Mouse (Mus musculus) MEL (cell line): ENCODE data around the gene Acap1. TPM values are rescaled to one million over a fixed set of nuclear protein-coding genes. Genes with fewer than 3 reads are reported as not detected.

Experiments used
- DNase-seq: peaks from one replicate; pipeline ENCODE4 v3.0.0; 2011; ENCODE audit warnings: low read depth, low spot score
- H3K27ac ChIP-seq: 2 replicates; pipeline ENCODE4 v1.5.1; 2012; ENCODE audit warnings: low read depth, mild to moderate bottlenecking, control low read depth, low read length, moderate library complexity; ENCODE audit not compliant: control insufficient read depth
- H3K27me3 ChIP-seq, 2 experiments: fragments of 150-350 bp in 1 of 2; sonication (generic) in 1 of 2; 2 replicates each; pipeline ENCODE4 v1.6.1; 2012; ENCODE audit warnings: low read length in 2 of 2, mild to moderate bottlenecking in 2 of 2, improper control_type of control experiment in 1 of 2, moderate library complexity in 1 of 2; ENCODE audit not compliant: insufficient read depth in 2 of 2, control insufficient read depth in 1 of 2
- H3K36me3 ChIP-seq, 2 experiments: 2 replicates each; pipeline ENCODE4 v1.6.1; 2012 to 2014; ENCODE audit warnings: low read length in 2 of 2, improper control_type of control experiment in 1 of 2, inconsistent platforms in 1 of 2, mild to moderate bottlenecking in 1 of 2; ENCODE audit not compliant: insufficient read depth in 2 of 2, control insufficient read depth in 1 of 2
- H3K4me1 ChIP-seq, 2 experiments: fragments of 150-350 bp in 1 of 2; sonication (generic) in 1 of 2; 2 replicates each; pipeline ENCODE4 v1.6.1; 2012; ENCODE audit warnings: low read length in 2 of 2, improper control_type of control experiment in 1 of 2, mild to moderate bottlenecking in 1 of 2; ENCODE audit not compliant: insufficient read depth in 2 of 2, control insufficient read depth in 1 of 2
- H3K4me3 ChIP-seq, 2 experiments: fragments of 150-350 bp in 1 of 2; sonication (generic) in 1 of 2; 2 replicates each; pipeline ENCODE4 v1.5.1; 2012; ENCODE audit warnings: low read depth in 2 of 2, low read length in 2 of 2, mild to moderate bottlenecking in 2 of 2, moderate library complexity in 2 of 2, control low read depth in 1 of 2, improper control_type of control experiment in 1 of 2; ENCODE audit not compliant: control insufficient read depth in 1 of 2, insufficient read depth in 1 of 2
- H3K79me2 ChIP-seq: 2 replicates; pipeline ENCODE4 v1.6.1; 2012; ENCODE audit warnings: mild to moderate bottlenecking, low read length, moderate library complexity; ENCODE audit not compliant: control insufficient read depth, poor library complexity, insufficient read depth
- H3K9ac ChIP-seq: 2 replicates; pipeline ENCODE4 v1.6.1; 2012; ENCODE audit warnings: low read depth, mild to moderate bottlenecking, control low read depth, low read length, moderate library complexity; ENCODE audit not compliant: control insufficient read depth, poor library complexity, severe bottlenecking
- H3K9me3 ChIP-seq: fragments of 150-350 bp; sonication (generic); replicated peaks from 2 replicates; pipeline ENCODE4 v1.6.1; 2012; ENCODE audit warnings: mild to moderate bottlenecking, low read length, improper control_type of control experiment, moderate library complexity; ENCODE audit not compliant: insufficient read depth
- CHD2 ChIP-seq: IDR thresholded peaks from 2 replicates; pipeline ENCODE4 v1.6.1; 2011; ENCODE audit warnings: low read length, improper control_type of control experiment
- ELF1 ChIP-seq: IDR thresholded peaks from 2 replicates; pipeline ENCODE4 v1.6.1; 2014; ENCODE audit warnings: low read depth, mild to moderate bottlenecking, inconsistent platforms, low read length, improper control_type of control experiment, moderate library complexity
- ETS1 ChIP-seq: IDR thresholded peaks from 2 replicates; pipeline ENCODE4 v1.6.1; 2012; ENCODE audit warnings: low read depth, mild to moderate bottlenecking, inconsistent platforms, low read length, improper control_type of control experiment, moderate library complexity
- GABPA ChIP-seq: IDR thresholded peaks from 2 replicates; pipeline ENCODE4 v1.6.1; 2012; ENCODE audit warnings: low read depth, mild to moderate bottlenecking, inconsistent platforms, low read length, improper control_type of control experiment, moderate library complexity
- GATA1 ChIP-seq: IDR thresholded peaks from 2 replicates; pipeline ENCODE4 v1.6.1; 2011; ENCODE audit warnings: low read depth, low read length, improper control_type of control experiment
- HCFC1 ChIP-seq: IDR thresholded peaks from 2 replicates; pipeline ENCODE4 v1.6.1; 2012; ENCODE audit warnings: low read depth, mild to moderate bottlenecking, inconsistent platforms, low read length, improper control_type of control experiment, moderate library complexity
- KAT2A ChIP-seq: conservative IDR thresholded peaks from 2 replicates; pipeline ENCODE4 v1.6.1; 2012; ENCODE audit warnings: low read depth, low read length, improper control_type of control experiment, inconsistent platforms
- MAZ ChIP-seq: IDR thresholded peaks from 2 replicates; pipeline ENCODE4 v1.6.1; 2012; ENCODE audit warnings: low read depth, mild to moderate bottlenecking, inconsistent platforms, low read length, improper control_type of control experiment
- MXI1 ChIP-seq: IDR thresholded peaks from 2 replicates; pipeline ENCODE4 v1.6.1; 2011; ENCODE audit warnings: mild to moderate bottlenecking, low read depth, low read length, improper control_type of control experiment
- MYB ChIP-seq: IDR thresholded peaks from 2 replicates; pipeline ENCODE4 v1.6.1; 2011; ENCODE audit warnings: mild to moderate bottlenecking, low read depth, low read length, improper control_type of control experiment
- NELFE ChIP-seq: IDR thresholded peaks from 2 replicates; pipeline ENCODE4 v1.6.1; 2011; ENCODE audit warnings: low read depth, low read length, improper control_type of control experiment
- NRF1 ChIP-seq: IDR thresholded peaks from 2 replicates; pipeline ENCODE4 v1.6.1; 2014; ENCODE audit warnings: low read depth, mild to moderate bottlenecking, inconsistent platforms, low read length, improper control_type of control experiment, moderate library complexity; ENCODE audit not compliant: poor library complexity, insufficient read depth, severe bottlenecking
- POLR2A ChIP-seq, 2 experiments: IDR thresholded peaks; 2 replicates each; pipeline ENCODE4 v1.6.1; 2011 to 2012; ENCODE audit warnings: low read length in 2 of 2, mild to moderate bottlenecking in 2 of 2, control low read depth in 1 of 2, improper control_type of control experiment in 1 of 2, low read depth in 1 of 2, moderate library complexity in 1 of 2; ENCODE audit not compliant: control insufficient read depth in 1 of 2, insufficient read depth in 1 of 2, poor library complexity in 1 of 2
- POLR2AphosphoS2 ChIP-seq: IDR thresholded peaks from 2 replicates; pipeline ENCODE4 v1.6.1; 2011; ENCODE audit warnings: low read length, improper control_type of control experiment
- POLR2AphosphoS5 ChIP-seq: IDR thresholded peaks from 2 replicates; pipeline ENCODE4 v1.6.1; 2012; ENCODE audit warnings: low read depth, borderline replicate concordance, mild to moderate bottlenecking, inconsistent platforms, low read length, moderate library complexity, mixed read lengths
- SMC3 ChIP-seq: IDR thresholded peaks from 2 replicates; pipeline ENCODE4 v1.6.1; 2011; ENCODE audit warnings: low read depth, low read length, improper control_type of control experiment
- TCF12 ChIP-seq: IDR thresholded peaks from 2 replicates; pipeline ENCODE4 v1.6.1; 2014; ENCODE audit warnings: low read depth, mild to moderate bottlenecking, inconsistent platforms, low read length, improper control_type of control experiment, moderate library complexity
- USF1 ChIP-seq: IDR thresholded peaks from 2 replicates; pipeline ENCODE4 v1.6.1; 2014; ENCODE audit warnings: low read depth, mild to moderate bottlenecking, inconsistent platforms, low read length, improper control_type of control experiment, moderate library complexity
- USF2 ChIP-seq, 2 experiments: IDR thresholded peaks; 2 replicates each; pipeline ENCODE4 v1.6.1; 2011 to 2012; ENCODE audit warnings: improper control_type of control experiment in 2 of 2, low read length in 2 of 2, borderline replicate concordance in 1 of 2, inconsistent platforms in 1 of 2, low read depth in 1 of 2, mild to moderate bottlenecking in 1 of 2; ENCODE audit not compliant: insufficient read depth in 1 of 2
- ZC3H11A ChIP-seq: IDR thresholded peaks from 2 replicates; pipeline ENCODE4 v1.6.1; 2012; ENCODE audit warnings: low read depth, mild to moderate bottlenecking, inconsistent platforms, low read length, improper control_type of control experiment
- ZKSCAN1 ChIP-seq: IDR thresholded peaks from 2 replicates; pipeline ENCODE4 v1.6.1; 2012; ENCODE audit warnings: low read depth, mild to moderate bottlenecking, inconsistent platforms, low read length, improper control_type of control experiment, moderate library complexity
- polyA plus RNA-seq, 2 experiments: library from polyadenylated mRNA; stranded (reverse) in 1 of 2; unstranded in 1 of 2; fragments of >175 nt in 1 of 2; fragments of >200 nt in 1 of 2; gene quantifications; 2 replicates each; pipeline versions ENCODE4 v1.2.1 to v1.2.4; 2012; ENCODE audit warnings: low replicate concordance in 2 of 2, low read depth in 1 of 2; ENCODE audit not compliant: insufficient read length in 2 of 2, insufficient read depth in 1 of 2, missing spikeins in 1 of 2
- total RNA-seq: library from RNA; depleted of rRNA; stranded (reverse); fragments of 300-350 nt; gene quantifications from 2 replicates; pipeline ENCODE4 v1.2.3, GENCODE M21; 2012

The Acap1 gene
- total and polyA plus RNA-seq, 3 experiments = 20.7 to 42.2 TPM; not detected in 1

DNA sequence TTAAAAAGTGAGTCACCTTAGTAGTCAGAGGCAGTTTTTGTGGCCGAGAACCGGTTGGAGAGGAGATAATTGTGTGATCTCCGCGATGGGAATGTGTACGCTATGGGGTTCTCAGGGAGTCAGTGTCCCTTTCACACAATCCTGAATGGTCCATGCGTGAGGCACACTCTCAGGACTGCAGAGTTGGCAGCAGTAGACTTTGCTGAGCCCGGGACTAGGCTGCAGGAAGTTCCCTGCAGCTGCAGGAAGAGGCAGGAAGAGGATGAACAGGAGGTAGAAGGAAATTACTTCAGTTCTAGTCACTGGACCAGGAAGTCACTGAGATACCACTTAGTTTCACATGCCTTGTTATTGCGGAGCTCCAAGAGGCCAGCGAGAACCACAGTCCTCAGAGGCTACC lies 46.2 kb downstream of the Acap1 start:
- H3K9ac ChIP-seq = no peak overlapping the region
- DNase-seq = no peak
- H3K4me1 ChIP-seq = peaks cover 8 to 20% of the 10 kb centered on the region in 2 experiments; a peak in 2 of 4 replicates
- TF ChIP-seq USF2 (IDR thresholded peaks at IDR 0.05; ENCODE audit: borderline replicate concordance in 1 of 2, insufficient read depth in 1 of 2, low read depth in 1 of 2, low read length in 2 of 2) (no peak), TCF12 (no peak), MXI1 (no peak), MYB (no peak), NRF1 (no peak), HCFC1 (no peak), USF1 (no peak), NELFE (no peak), CHD2 (no peak)
- TF ChIP-seq, all 39 proteins: peak for 0
- H3K27me3 ChIP-seq = no peaks in the 10 kb centered on the region
- no peak overlapping the region for H3K27ac ChIP-seq
- H3K4me3 ChIP-seq = no peak overlapping the region
- H3K9me3 ChIP-seq = no peaks in the 10 kb centered on the region
- peaks cover 0 to 6% of the 10 kb centered on the region in 2 experiments; a peak in 2 of 4 replicates for H3K36me3 ChIP-seq
- peaks cover 3% of the 10 kb centered on the region; the same call in 1 of the 2 replicates for H3K79me2 ChIP-seq

GRCm38 (mm10) chr11:69848021-69848420 lies 47.3 kb downstream of the Acap1 start:
- no peak overlapping the region for H3K9ac ChIP-seq

More at GRCm38 (mm10) chr11:69848021-69848420, 47.3 kb downstream of the Acap1 start:
- DNase-seq = no peak
- Histone ChIP-seq H3K36me3 (peaks cover 0 to 2% of the 10 kb centered on the region in 2 experiments; a peak in 1 of 4 replicates), H3K79me2 (peaks cover 3% of the 10 kb centered on the region; the same call in 1 of the 2 replicates)
- TF ChIP-seq ZKSCAN1 = no peak
- TF ChIP-seq POLR2AphosphoS2 = no peak
- no peak for TF ChIP-seq ETS1
- TF ChIP-seq GATA1 = no peak
- no peak for TF ChIP-seq ELF1
- no peak for TF ChIP-seq SMC3
- TF ChIP-seq POLR2AphosphoS5 = no peak
- TF ChIP-seq ZC3H11A = no peak
- TF ChIP-seq CHD2 = no peak
- no peak for TF ChIP-seq TCF12
- no peak for TF ChIP-seq POLR2A (IDR thresholded peaks at IDR 0.05; ENCODE audit: control insufficient read depth in 1 of 2, insufficient read depth in 1 of 2, low read depth in 1 of 2, low read length in 2 of 2, poor library complexity in 1 of 2)
- no peak for TF ChIP-seq MAZ
- no peak for TF ChIP-seq KAT2A
- TF ChIP-seq GABPA = no peak
- TF ChIP-seq, all 39 proteins: peak for 0
- no peaks in the 10 kb centered on the region for H3K9me3 ChIP-seq
- H3K4me1 ChIP-seq = peaks cover 4 to 14% of the 10 kb centered on the region in 2 experiments; a peak in 2 of 4 replicates
- H3K27ac ChIP-seq = no peak overlapping the region
- no peak overlapping the region for H3K4me3 ChIP-seq
- no peaks in the 10 kb centered on the region for H3K27me3 ChIP-seq
